Mouse (Mus musculus): ENCODE data around the gene Gstp1. TPM values are rescaled to one million over a fixed set of nuclear protein-coding genes. Genes with fewer than 3 reads are reported as not detected.

Gene Gstp1
- polyA plus RNA-seq (2015; fragmentation: Nextera tagmentation; extraction: Ambion mirVana): 752 and 794 TPM in 2 replicates

- peak; percentile 66 for ATAC-seq (ENCODE audit: insufficient read depth)
- peak within 1 kb of the TSS; percentile 83 for H3K4me2 ChIP-seq
- H3K4me1 ChIP-seq (replicated peaks): peaks cover 41% of the 10 kb centered on the region
- no peaks in the 10 kb centered on the region for H3K27me3 ChIP-seq
- peak within 1 kb of the TSS; percentile 66 for H3K27ac ChIP-seq (replicated peaks)
- H3K9me3 ChIP-seq (replicated peaks): no peaks in the 10 kb centered on the region
- H3K4me3 ChIP-seq (replicated peaks): peak within 1 kb of the TSS; percentile 65
- WGBS (ENCODE audit: insufficient replicate concordance): 0% methylated on average over 26 of the region's 26 CpGs
- H3K36me3 ChIP-seq (replicated peaks): 0 out of 2 replicates have a peak, but pooled peaks cover 5% of the 10 kb centered on the region
- H3K9ac ChIP-seq: peak within 1 kb of the TSS; percentile 71
These were observed at the start of gene Gstp1 for GRCm38 (mm10) chr19:4037788-4038232. Gene Gstp1, minus strand, starts transcription at chr19:4037985.

- no peak overlapping the region for H3K4me3 ChIP-seq (replicated peaks)
- no peak overlapping the region for H3K9ac ChIP-seq
- H3K4me1 ChIP-seq (replicated peaks): peaks cover 25% of the 10 kb centered on the region
- H3K4me2 ChIP-seq: no peak overlapping the region
- no peaks in the 10 kb centered on the region for H3K36me3 ChIP-seq (replicated peaks)
- H3K27me3 ChIP-seq: peaks cover 35% of the 10 kb centered on the region
- no peak overlapping the region for H3K27ac ChIP-seq (replicated peaks)
- 68% methylated on average over 5 of the region's 5 CpGs for WGBS (ENCODE audit: insufficient replicate concordance)
- ATAC-seq (ENCODE audit: insufficient read depth): no peak
- no peaks in the 10 kb centered on the region for H3K9me3 ChIP-seq (replicated peaks)
These were observed 49.3 kb upstream of the Gstp1 start for GRCm38 (mm10) chr19:4087090-4087489.

GRCm38 (mm10) chr19:4086156-4086555, 48.4 kb upstream of the Gstp1 start:
- Histone ChIP-seq H3K4me1 (replicated peaks) (peaks cover 30% of the 10 kb centered on the region), H3K36me3 (replicated peaks) (no peaks in the 10 kb centered on the region), H3K27me3 (peaks cover 35% of the 10 kb centered on the region), H3K4me2 (no peak overlapping the region), H3K9ac (no peak overlapping the region), H3K4me3 (replicated peaks) (no peak overlapping the region), H3K27ac (replicated peaks) (no peak overlapping the region), H3K9me3 (replicated peaks) (no peaks in the 10 kb centered on the region)
- WGBS (ENCODE audit: insufficient replicate concordance): 81% methylated on average over 15 of the region's 15 CpGs
- ATAC-seq (ENCODE audit: insufficient read depth): no peak

GRCm38 (mm10) chr19:4084984-4085383, 47.2 kb upstream of the Gstp1 start:
- Histone ChIP-seq H3K27me3 (peaks cover 35% of the 10 kb centered on the region), H3K4me3 (replicated peaks) (no peak overlapping the region), H3K27ac (replicated peaks) (no peak overlapping the region), H3K4me1 (replicated peaks) (peaks cover 42% of the 10 kb centered on the region), H3K36me3 (replicated peaks) (no peaks in the 10 kb centered on the region), H3K9ac (no peak overlapping the region), H3K4me2 (no peak overlapping the region), H3K9me3 (replicated peaks) (no peaks in the 10 kb centered on the region)
- 95% methylated on average over 1 of the region's 1 CpGs for WGBS (ENCODE audit: insufficient replicate concordance)
- ATAC-seq (ENCODE audit: insufficient read depth): 0 out of 2 replicates have a peak, but pooled peaks have one; percentile 23

- H3K4me1 ChIP-seq (replicated peaks): peaks cover 52% of the 10 kb centered on the region
- no peaks in the 10 kb centered on the region for H3K36me3 ChIP-seq (replicated peaks)
- no peak overlapping the region for H3K27ac ChIP-seq (replicated peaks)
- ATAC-seq (ENCODE audit: insufficient read depth): no peak
- peaks cover 26% of the 10 kb centered on the region; the same call in 1 of the 2 replicates for H3K27me3 ChIP-seq
- H3K4me3 ChIP-seq (replicated peaks): no peak overlapping the region
- H3K9me3 ChIP-seq (replicated peaks): no peaks in the 10 kb centered on the region
- WGBS (ENCODE audit: insufficient replicate concordance): 40% methylated on average over 8 of the region's 8 CpGs
- no peak overlapping the region for H3K4me2 ChIP-seq
- no peak overlapping the region for H3K9ac ChIP-seq
These were observed 46.0 kb upstream of the Gstp1 start for GRCm38 (mm10) chr19:4083826-4084225.

- peaks cover 50% of the 10 kb centered on the region for H3K4me1 ChIP-seq (replicated peaks)
- H3K36me3 ChIP-seq (replicated peaks): no peaks in the 10 kb centered on the region
- ATAC-seq (ENCODE audit: insufficient read depth): no peak
- WGBS (ENCODE audit: insufficient replicate concordance): 80% methylated on average over 7 of the region's 7 CpGs
- H3K9me3 ChIP-seq (replicated peaks): no peaks in the 10 kb centered on the region
- no peak overlapping the region for H3K27ac ChIP-seq (replicated peaks)
- no peak overlapping the region for H3K4me3 ChIP-seq (replicated peaks)
- H3K9ac ChIP-seq: no peak overlapping the region
- H3K4me2 ChIP-seq: no peak overlapping the region
- peaks cover 24% of the 10 kb centered on the region; the same call in 1 of the 2 replicates for H3K27me3 ChIP-seq
These were observed 45.5 kb upstream of the Gstp1 start for GRCm38 (mm10) chr19:4083316-4083715.

- Histone ChIP-seq H3K4me1 (replicated peaks) (peaks cover 55% of the 10 kb centered on the region), H3K4me2 (no peak overlapping the region), H3K36me3 (replicated peaks) (no peaks in the 10 kb centered on the region), H3K4me3 (replicated peaks) (no peak overlapping the region), H3K9me3 (replicated peaks) (no peaks in the 10 kb centered on the region), H3K9ac (no peak overlapping the region), H3K27ac (replicated peaks) (no peak overlapping the region), H3K27me3 (peaks cover 24% of the 10 kb centered on the region; the same call in 1 of the 2 replicates)
- no peak for ATAC-seq (ENCODE audit: insufficient read depth)
- WGBS (ENCODE audit: insufficient replicate concordance): 72% methylated on average over 11 of the region's 11 CpGs
These were observed 44.6 kb upstream of the Gstp1 start for GRCm38 (mm10) chr19:4082219-4082965.

- no peak for ATAC-seq (ENCODE audit: insufficient read depth)
- peaks cover 19% of the 10 kb centered on the region; the same call in 1 of the 2 replicates for H3K27me3 ChIP-seq
- peak within 1 kb of the TSS; percentile 83 for H3K27ac ChIP-seq (replicated peaks)
- no peaks in the 10 kb centered on the region for H3K36me3 ChIP-seq (replicated peaks)
- 46% methylated on average over 3 of the region's 3 CpGs for WGBS (ENCODE audit: insufficient replicate concordance)
- H3K9ac ChIP-seq: peak within 1 kb of the TSS; percentile 44; the same call in 1 of the 2 replicates
- no peaks in the 10 kb centered on the region for H3K9me3 ChIP-seq (replicated peaks)
- H3K4me1 ChIP-seq (replicated peaks): peaks cover 55% of the 10 kb centered on the region
- 0 out of 2 replicates have a peak within 1 kb of the TSS, but pooled peaks have one; percentile 12 for H3K4me3 ChIP-seq (replicated peaks)
- peak within 1 kb of the TSS; percentile 55 for H3K4me2 ChIP-seq
These were observed 43.6 kb upstream of the Gstp1 start, which contains the start of gene Cabp2 for GRCm38 (mm10) chr19:4081394-4081793. Gene Cabp2, plus strand, starts transcription at chr19:4081578.

- WGBS (ENCODE audit: insufficient replicate concordance): 36% methylated on average over 8 of the region's 8 CpGs
- H3K36me3 ChIP-seq (replicated peaks): no peaks in the 10 kb centered on the region
- H3K4me2 ChIP-seq: peak overlapping the region; percentile 55
- H3K9ac ChIP-seq: peak overlapping the region; percentile 44; the same call in 1 of the 2 replicates
- no peaks in the 10 kb centered on the region for H3K9me3 ChIP-seq (replicated peaks)
- peak; percentile 90 for ATAC-seq (ENCODE audit: insufficient read depth)
- peaks cover 55% of the 10 kb centered on the region for H3K4me1 ChIP-seq (replicated peaks)
- H3K27ac ChIP-seq (replicated peaks): peak overlapping the region; percentile 83
- H3K4me3 ChIP-seq (replicated peaks): 0 out of 2 replicates have a peak overlapping the region, but pooled peaks have one; percentile 12
- peaks cover 12% of the 10 kb centered on the region; the same call in 1 of the 2 replicates for H3K27me3 ChIP-seq
These were observed 42.8 kb upstream of the Gstp1 start for GRCm38 (mm10) chr19:4080511-4081009.

GRCm38 (mm10) chr19:4079594-4079993, 41.8 kb upstream of the Gstp1 start:
- WGBS (ENCODE audit: insufficient replicate concordance): 47% methylated on average over 1 of the region's 1 CpGs
- Histone ChIP-seq H3K4me3 (replicated peaks) (no peak overlapping the region), H3K9me3 (replicated peaks) (no peaks in the 10 kb centered on the region), H3K9ac (no peak overlapping the region), H3K4me2 (no peak overlapping the region), H3K4me1 (replicated peaks) (peaks cover 49% of the 10 kb centered on the region), H3K36me3 (replicated peaks) (no peaks in the 10 kb centered on the region), H3K27ac (replicated peaks) (peak overlapping the region; percentile 12; the same call in 1 of the 2 replicates), H3K27me3 (peaks cover 12% of the 10 kb centered on the region; the same call in 1 of the 2 replicates)
- ATAC-seq (ENCODE audit: insufficient read depth): no peak

GRCm38 (mm10) chr19:4075531-4075930, 37.7 kb upstream of the Gstp1 start:
- ATAC-seq (ENCODE audit: insufficient read depth): no peak
- H3K4me1 ChIP-seq (replicated peaks): peaks cover 39% of the 10 kb centered on the region
- H3K4me2 ChIP-seq: no peak overlapping the region
- no peak overlapping the region for H3K9ac ChIP-seq
- WGBS (ENCODE audit: insufficient replicate concordance): 66% methylated on average over 1 of the region's 1 CpGs
- no peaks in the 10 kb centered on the region for H3K27me3 ChIP-seq
- H3K27ac ChIP-seq (replicated peaks): no peak overlapping the region
- H3K9me3 ChIP-seq (replicated peaks): no peaks in the 10 kb centered on the region
- H3K36me3 ChIP-seq (replicated peaks): no peaks in the 10 kb centered on the region
- no peak overlapping the region for H3K4me3 ChIP-seq (replicated peaks)

Measured in liver, embryonic 15.5 days (tissue).